Mouse (Mus musculus): ENCODE data around the gene Atp5d.
"Not testable (repeated sequence)": the region's sequence is repeated elsewhere in the genome, so short reads cannot be mapped to it uniquely, and the experiment has no call there.

Gene Atp5d

DNA sequence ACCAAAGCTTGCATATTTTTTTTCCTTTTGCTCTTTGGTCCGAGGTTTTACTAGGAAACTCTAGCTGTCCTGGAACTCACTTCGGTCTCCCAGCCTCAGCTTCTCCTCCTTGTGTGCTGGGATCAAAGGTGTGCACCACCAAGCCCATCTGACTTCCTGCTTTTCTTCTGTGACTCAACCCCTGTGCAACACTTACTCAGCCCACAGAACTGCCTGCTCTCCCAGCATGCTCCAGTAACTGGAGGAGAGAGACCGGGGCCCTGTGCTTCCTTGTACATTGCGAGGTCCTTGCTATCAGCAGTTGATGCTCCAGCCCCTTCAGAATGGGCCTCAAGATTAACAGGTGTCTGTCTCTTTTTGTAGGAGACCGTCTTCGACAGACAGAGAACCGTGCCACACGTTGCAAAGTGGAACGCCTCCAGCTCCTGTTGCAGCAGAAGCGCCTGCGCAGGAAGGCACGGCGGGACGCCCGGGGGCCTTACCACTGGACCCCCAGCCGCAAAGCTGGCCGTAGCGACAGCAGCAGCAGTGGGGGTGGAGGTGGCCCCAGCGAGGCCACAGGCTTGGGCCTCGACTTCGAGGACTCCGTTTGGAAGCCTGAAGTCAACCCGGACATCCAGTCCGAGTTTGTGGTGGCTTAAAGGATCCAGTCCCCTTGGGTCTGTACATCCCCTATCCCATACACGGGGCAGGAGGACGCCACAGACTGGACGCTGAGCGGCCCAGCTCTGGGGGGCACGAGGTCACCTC, 17.7 kb downstream of the Atp5d start:
- DNase-seq: no peak

DNA sequence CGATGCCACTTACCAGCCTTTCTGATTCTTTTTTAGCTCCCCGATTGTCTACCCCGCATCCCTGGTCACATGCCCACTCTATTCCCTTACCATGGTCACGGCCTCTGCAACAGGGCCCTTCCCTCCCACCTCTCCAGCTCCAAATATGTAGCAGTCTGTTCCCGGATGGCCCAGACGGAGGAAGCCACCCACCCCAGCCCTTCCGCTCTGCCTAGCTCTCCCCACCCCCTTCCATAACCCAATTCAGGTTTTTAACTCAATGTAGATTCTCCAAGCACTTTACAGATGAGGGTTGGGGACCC, 18.3 kb downstream of the Atp5d start:
- DNase-seq: no peak

GRCm38 (mm10) chr10:80157141-80157929, 18.9 kb downstream of the Atp5d start:
- DNase-seq: no peak

GRCm38 (mm10) chr10:80158307-80158986, 20.0 kb downstream of the Atp5d start:
- peak; percentile 46 for DNase-seq

DNA sequence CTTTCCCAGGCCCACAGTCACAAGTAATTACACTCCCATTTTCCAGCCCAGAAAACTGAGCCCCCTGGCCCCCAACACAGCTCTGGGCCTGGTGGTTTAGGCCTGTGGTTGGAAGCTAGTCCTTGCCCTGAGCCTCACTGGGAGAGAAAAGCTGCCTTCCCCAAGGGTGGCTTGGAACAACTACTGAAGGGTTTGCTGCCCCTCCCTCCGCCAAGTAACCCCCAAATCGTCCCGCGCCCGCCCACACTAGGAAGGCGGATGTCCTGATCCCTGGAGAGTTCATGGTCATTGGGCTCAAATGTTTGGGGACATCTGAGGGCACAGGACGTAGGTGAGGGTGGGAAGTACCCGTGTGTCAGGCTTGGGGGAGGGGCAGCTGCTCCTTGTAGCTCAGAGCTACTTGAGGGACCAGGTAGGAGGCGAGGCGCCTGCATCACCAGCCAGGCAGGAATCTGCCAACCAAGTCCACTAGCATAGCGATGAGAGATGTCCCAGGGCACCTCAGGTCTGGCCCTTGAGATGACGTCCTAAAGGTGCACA, 20.7 kb downstream of the Atp5d start:
- peak; percentile 68 for DNase-seq

- peak; percentile 99 for DNase-seq
Observed at GRCm38 (mm10) chr10:80159561-80160454, 21.4 kb downstream of the Atp5d start.

- peak; percentile 63 for DNase-seq
Observed at GRCm38 (mm10) chr10:80160455-80161371, 22.3 kb downstream of the Atp5d start.

- DNase-seq: no peak
Observed at GRCm38 (mm10) chr10:80161522-80162242, 23.2 kb downstream of the Atp5d start.

DNA sequence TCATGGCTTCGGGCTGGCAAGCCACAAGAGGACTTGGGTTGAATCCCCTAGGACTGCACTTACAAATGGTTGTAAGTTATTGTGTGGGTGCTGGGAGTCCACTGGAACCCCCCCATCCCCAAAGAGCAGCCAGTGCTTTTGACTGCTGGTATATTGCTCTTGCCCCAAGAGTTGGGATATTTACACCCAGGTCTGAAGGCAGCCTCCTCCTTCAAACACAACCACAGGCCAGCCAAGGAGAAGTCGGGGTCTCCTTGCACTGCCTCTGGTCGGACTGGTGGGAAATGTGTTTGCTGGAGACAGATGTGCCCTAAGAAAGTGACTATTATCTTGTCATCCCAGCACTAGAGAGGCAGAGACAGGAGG, 23.8 kb downstream of the Atp5d start:
- DNase-seq: no peak

DNA sequence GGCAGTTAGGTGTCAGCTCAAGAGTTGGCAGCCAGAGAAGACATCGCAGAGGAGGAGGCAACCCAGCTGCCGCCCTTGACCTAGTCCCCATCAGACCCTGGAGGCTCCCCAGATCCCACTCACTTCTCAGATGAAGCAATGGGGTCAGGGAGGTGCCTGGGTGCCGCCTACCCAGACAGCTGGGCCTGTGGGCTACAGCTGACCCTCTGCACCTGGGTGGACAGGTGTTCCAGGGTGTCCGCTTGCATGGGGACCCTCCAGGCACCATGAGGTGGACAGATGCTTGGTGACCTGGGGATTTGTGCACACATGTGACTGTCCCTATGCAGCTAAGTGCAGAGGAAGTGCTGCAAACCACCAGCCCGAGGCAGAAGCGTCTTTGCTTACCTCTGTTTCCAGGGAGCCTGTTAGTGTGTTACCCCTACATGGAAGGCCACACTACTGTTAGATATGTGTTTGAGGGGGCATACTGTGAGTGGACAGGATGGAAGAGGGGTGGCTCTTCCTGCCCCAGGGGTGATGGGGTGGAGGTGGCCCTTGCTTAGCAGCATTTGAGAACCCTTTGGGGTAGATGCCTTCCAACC, 24.4 kb downstream of the Atp5d start:
- no peak for DNase-seq

DNA sequence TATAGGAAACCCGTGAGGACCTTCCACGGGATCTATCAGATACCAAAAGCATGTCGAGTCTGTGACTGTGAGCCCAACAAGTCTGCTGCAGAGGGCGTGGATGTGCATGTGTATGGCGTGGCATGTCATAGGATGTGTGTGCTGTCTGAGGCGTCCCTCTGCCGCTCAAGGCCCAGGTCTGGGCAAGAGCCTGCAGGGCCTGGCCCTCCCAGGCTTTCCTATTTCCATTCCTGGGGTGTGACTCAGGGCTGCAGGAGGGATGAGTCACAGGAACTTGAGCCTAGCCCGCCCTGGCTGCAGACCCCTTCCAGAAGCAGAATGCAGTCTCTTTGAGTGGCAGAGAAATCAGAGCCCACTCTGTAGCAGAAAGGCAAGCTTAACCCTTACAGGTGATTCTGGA, 25.3 kb downstream of the Atp5d start:
- peak; percentile 17 for DNase-seq

DNA sequence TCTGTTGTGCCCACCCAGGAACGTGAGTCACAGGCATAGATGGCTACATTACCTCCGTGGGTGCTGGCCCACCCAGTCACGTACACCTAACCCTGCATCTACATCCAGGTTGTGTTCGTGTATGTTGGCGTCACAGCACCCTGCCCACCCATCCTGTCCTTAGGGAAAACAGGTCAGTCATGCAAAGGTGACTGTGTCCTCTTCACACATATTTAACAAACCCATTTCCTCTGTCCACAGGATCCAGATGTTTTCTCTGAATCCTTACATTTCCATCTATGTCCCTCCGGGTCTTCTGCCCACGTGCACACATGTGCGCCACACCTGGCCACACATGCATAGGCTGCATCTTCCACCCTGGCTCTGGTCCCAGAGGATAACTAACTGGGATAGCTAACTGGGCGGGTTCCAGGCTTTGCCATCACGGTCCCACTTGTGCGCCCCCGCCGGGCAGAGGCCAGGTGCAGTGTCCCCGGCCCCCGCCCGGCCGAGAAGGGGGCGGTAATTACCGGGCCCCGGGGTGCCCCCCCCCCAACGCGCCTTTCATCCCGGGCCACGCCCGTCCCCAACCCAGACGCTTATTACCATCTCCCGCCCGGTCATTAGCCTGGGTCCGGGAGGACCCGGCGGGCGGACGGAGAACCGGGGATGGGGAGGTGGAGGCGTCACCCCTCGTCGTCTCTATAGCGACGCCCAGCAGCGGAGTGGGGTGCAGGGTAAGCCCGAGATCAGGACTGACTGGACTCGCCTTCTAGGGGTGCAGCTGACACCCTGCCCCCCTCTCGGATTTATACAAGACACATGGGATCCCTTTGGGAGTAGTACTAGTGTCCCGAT, 25.9 kb downstream of the Atp5d start:
- peak; percentile 55 for DNase-seq

DNA sequence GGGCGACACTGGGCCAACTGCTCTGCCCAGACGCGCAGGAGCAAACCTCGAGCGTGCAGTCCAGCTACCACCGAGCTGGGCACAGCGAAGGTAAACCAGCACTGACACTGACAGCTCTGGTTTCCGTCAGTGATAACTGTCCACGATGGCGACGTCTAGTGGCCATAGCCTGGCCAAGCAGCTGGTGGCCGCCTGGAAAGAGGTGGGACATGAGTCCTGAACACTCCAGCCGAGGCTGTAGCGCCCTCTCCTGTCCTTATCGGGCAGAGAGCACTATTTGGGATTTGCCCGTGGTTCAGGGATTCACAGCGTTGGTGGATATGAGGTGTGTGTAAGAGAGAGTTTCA, 26.5 kb downstream of the Atp5d start:
- peak; percentile 97 for DNase-seq

DNA sequence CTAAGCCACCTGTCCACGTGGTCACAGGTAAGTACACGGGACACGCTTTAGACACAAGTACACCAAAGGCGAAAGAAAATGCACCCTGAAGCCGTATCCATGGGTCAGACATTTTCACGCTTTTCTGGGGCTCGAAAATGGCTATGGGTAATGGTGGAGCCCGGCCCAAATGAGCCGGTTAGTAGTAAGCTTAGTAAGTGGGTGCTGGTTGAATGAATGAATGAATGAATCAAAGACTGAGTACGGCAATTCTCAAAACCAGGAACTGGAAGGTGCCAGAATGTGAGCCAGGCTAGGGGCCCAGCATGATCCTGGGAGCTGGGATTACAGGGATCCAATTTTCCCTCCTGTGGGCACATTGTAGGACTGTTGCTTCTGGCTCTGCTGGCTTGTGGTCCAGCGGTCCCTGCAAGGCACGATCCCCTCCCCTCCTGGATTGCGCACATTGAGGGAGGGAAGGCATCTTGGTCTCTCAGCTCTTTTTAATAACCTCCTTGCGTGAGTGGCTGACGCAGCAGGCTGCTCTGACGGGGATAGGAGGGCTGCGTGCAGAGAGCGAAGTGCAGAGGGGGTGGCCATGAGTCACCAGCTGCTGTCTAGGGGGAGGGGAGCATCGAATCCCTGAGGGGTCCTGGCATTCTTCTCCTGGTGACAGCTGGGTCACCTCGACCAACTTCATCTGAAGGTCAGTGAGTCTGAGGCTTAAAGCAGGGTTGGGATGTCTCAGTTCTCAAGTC, 27.1 kb downstream of the Atp5d start, which contains the start of gene Cirbp:
TSS of gene Cirbp (plus strand) at position 594 of the 737 bp plus-strand sequence.
- peak; percentile 52 for DNase-seq

DNA sequence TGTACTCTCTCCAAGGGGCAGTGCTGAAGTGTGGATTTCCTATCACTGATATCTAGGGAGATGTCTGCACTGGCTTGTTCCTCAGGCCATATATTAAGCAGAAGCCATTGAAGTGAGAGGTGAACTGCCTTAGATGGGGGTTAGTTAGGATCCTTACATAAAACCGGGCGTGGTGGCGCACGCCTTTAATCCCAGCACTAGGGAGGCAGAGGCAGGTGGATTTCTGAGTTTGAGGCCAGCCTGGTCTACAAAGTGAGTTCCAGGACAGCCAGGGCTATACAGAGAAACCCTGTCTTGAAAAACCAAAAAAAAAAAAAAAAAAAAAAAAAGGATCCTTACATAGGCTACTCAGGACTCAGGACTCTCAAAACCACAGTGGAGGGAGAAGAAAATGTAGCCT, 27.7 kb downstream of the Atp5d start:
- DNase-seq: not testable (repeated sequence)

DNA sequence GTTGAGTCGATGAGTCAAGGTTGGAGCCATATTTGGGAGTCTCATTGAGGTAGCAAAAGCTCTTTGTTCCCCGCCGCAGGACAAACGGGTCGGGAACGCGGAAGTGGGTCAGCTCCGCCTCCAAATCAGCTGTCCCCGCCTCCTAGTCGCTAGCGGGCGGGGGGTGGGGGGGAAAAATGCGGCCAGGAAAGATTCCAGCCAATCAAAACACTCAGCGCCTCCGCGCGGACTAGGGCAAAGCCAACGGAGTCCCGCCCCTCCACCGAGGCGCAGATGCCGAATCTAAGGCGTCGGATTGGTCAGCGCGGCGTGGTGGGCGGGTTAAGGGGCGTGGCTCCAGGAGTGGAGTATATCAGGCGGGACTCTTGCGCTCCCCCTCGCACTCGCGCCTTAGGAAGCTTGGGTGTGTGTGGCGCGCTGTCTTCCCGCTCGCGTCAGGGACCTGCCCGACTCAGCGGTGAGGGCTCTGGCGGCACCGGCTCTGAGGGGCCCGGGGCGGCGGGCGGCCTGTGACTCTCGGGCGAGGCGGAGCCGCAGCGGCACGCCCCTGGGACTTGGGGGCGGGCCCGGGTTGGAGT, 29.1 kb downstream of the Atp5d start:
- DNase-seq: peak; percentile 99

- DNase-seq: peak; percentile 95
Observed at GRCm38 (mm10) chr10:80168038-80168661, 29.7 kb downstream of the Atp5d start.

DNA sequence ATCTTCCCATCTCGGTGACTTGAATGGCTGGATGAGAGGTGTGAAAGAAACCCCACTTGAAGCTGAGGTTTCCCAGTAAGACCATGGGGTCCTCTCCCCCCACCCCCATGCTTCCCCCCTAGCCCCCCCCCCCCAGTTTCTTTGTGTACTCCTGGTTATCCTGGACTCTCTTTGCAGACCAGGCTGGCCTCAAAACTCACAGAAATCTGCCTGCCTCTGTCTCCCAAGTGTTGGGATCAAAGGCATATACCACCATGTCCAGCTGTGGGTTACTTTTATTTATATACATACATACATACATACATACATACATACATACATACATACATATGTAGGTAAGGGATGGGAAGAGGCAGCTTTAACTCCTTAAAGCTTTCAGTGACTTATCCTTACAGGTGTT, 30.6 kb downstream of the Atp5d start:
- DNase-seq: no peak
